Mouse (Mus musculus) neural tube, postnatal 0 days (tissue): Measurements from ENCODE around the gene Icmt. TPM values are rescaled to one million over a fixed set of nuclear protein-coding genes. Genes with fewer than 3 reads are reported as not detected.

Source experiments
- polyA plus RNA-seq: library from polyadenylated mRNA; unstranded; fragments of >200 nt; fragmentation: Nextera tagmentation; extraction: Ambion mirVana; gene quantifications from 2 replicates; pipeline ENCODE4 v1.2.1, GENCODE M21; 2015

The Icmt gene
- 15.4 and 21.5 TPM in 2 replicates for polyA plus RNA-seq

GRCm38 (mm10) chr4:152296874-152297861 lies at the start of gene Icmt:
Gene Icmt, plus strand, starts transcription at chr4:152297227.

GRCm38 (mm10) chr4:152273621-152274236 lies 23.3 kb upstream of the Icmt start, which contains the start of gene Gpr153:
Gene Gpr153, plus strand, starts transcription at chr4:152274232.

GRCm38 (mm10) chr4:152291562-152291961 lies 5.5 kb upstream of the Icmt start, which contains the start of gene Hes3:
Gene Hes3, minus strand, starts transcription at chr4:152291662.

GRCm38 (mm10) chr4:152318517-152319234 lies 21.6 kb downstream of the Icmt start, which contains the start of gene Rnf207:
Gene Rnf207, minus strand, starts transcription at chr4:152318993.

GRCm38 (mm10) chr4:152325574-152326411 lies 28.8 kb downstream of the Icmt start, which contains the start of gene Rpl22:
Gene Rpl22, plus strand, starts transcription at chr4:152325742.

GRCm38 (mm10) chr4:152338419-152339292 lies 41.6 kb downstream of the Icmt start, which contains the start of gene Chd5:
Gene Chd5, plus strand, starts transcription at chr4:152338651.

Other genes starting within 250 kb of the Icmt start
- 14.7 and 16.2 TPM in 2 replicates for gene Plekhg5, start 224.7 kb upstream of the Icmt start, polyA plus RNA-seq
- gene Tnfrsf25, start 181.3 kb upstream of the Icmt start, polyA plus RNA-seq: 0.79 and 0.90 TPM in 2 replicates
- 1.7 and 2.7 TPM in 2 replicates for gene Espn, start 144.9 kb upstream of the Icmt start, polyA plus RNA-seq
- not detected in 2 replicates for gene Hes2, start 138.4 kb upstream of the Icmt start, polyA plus RNA-seq
- gene Acot7, start 119.1 kb upstream of the Icmt start, polyA plus RNA-seq: 458 and 500 TPM in 2 replicates
- 30.5 and 31.0 TPM in 2 replicates for gene Gpr153, start 23.0 kb upstream of the Icmt start, polyA plus RNA-seq
- 0.40 and 0.48 TPM in 2 replicates for gene Hes3, start 5.6 kb upstream of the Icmt start, polyA plus RNA-seq
- gene Rnf207, start 21.8 kb downstream of the Icmt start, polyA plus RNA-seq: 5.1 and 6.9 TPM in 2 replicates
- gene Rpl22, start 28.5 kb downstream of the Icmt start, polyA plus RNA-seq: 142 and 171 TPM in 2 replicates
- 63.4 and 67.5 TPM in 2 replicates for gene Chd5, start 41.4 kb downstream of the Icmt start, polyA plus RNA-seq
- 3.6 and 4.8 TPM in 2 replicates for gene Nphp4, start 179.5 kb downstream of the Icmt start, polyA plus RNA-seq
- 37.4 and 37.8 TPM in 2 replicates for gene Kcnab2, start 180.6 kb downstream of the Icmt start, polyA plus RNA-seq